Mouse (Mus musculus): ENCODE results near the gene Tax1bp3. TPM values are rescaled to one million over a fixed set of nuclear protein-coding genes. Genes with fewer than 3 reads are reported as not detected.

Tax1bp3 gene
- polyA plus RNA-seq, 1 experiment = not detected

DNA sequence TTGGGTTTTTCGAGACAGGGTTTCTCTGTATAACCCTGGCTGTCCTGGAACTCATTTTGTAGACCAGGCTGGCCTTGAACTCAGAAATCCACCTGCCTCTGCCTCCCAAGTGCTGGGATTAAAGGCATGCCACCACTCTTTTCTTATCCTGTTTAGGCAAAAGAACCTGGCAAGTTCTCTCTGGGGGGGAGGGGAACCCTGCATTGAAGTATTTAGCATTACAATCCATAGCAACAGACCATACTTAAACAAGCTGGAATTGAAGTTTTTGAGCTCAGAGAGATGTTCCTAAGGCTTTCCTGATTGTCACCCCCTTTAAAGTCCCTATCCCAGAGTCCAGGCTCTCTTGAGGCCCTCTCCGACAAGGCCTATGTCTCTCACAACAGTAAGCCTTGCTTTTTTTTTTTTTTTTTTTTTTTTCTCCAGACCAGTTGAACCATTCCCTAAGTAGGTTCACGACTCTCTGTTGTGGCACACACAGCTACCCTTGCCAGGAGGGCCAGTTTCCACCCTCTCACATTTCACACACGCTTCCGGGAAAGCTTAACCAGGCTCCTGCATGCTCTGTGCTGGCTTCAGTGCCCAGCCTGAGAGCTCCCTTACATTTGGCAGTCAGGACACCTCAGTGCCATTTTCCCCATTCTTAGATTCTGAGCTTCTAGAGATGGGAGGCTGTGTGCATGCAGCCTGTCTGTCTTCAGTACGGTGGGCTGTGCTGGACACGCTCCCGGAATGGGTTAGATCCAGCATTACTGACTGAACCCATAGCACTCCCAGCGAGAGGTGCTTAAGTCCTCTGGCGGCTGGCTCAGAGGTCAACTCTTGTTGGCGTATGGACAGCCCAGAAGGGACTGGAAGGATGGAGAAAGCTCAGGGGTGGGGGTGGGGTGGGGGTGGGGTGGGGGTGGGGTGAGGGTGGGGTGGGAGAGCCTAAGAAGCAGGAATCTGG is 30.6 kb upstream of the Tax1bp3 start:
- Histone ChIP-seq H3K4me1 (ENCODE audit: control insufficient read depth, insufficient read depth, low read length) (no peaks in the 10 kb centered on the region), H3K4me3 (ENCODE audit: insufficient read depth, low read depth, low read length) (no peak overlapping the region), H3K27ac (ENCODE audit: insufficient read depth, low read depth, low read length) (no peak overlapping the region)
- WGBS = 50% methylated on average over 11 of the region's 11 CpGs
- no peak for TF ChIP-seq CTCF (IDR thresholded peaks at IDR 0.05; ENCODE audit: insufficient read depth, low read depth, low read length)
- TF ChIP-seq POLR2A (IDR thresholded peaks at IDR 0.05; ENCODE audit: insufficient read depth, low read depth, low read length) = no peak

DNA sequence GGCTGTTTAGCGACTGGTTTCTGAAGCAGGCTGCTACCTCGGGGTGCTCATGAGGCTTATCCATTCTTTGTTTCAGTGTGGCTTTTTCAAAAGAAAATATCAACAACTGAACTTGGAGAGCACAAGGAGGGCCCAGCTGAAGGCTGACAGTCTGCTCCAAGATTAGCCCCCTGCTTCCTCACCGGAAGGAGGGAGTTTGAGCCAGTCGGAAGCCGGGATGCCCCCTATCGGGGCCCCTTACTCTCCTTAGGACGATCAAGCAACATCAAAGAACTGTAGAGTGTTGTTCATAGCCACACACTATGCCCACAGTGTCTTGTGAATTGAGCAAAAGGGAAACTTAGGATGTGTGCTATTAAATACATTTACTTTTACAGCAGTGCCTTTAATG is 29.9 kb upstream of the Tax1bp3 start:
- WGBS = 58% methylated on average over 7 of the region's 7 CpGs
- no peak for TF ChIP-seq POLR2A (IDR thresholded peaks at IDR 0.05; ENCODE audit: insufficient read depth, low read depth, low read length)
- no peak for TF ChIP-seq CTCF (IDR thresholded peaks at IDR 0.05; ENCODE audit: insufficient read depth, low read depth, low read length)

DNA sequence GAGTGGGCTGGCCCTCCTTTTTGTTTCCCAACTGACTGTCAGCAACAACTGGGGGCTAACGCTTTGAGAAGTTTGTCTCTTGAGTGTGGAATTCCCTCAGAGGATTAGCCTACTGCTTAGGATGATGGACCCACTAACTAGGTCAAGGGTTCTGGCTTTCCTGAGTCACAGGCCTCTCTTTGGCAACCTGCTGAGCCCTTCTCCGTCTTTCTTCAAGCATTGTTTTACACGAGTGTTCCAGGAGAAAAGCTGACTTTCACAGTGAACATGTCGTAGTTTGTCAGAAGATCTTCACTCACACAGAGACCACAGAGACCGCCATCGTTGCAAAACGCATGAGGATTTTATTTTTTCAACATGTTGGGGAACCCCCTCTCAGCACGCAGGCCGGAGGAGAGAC is 28.7 kb upstream of the Tax1bp3 start:
- H3K4me1 ChIP-seq (ENCODE audit: control insufficient read depth, insufficient read depth, low read length) = no peaks in the 10 kb centered on the region
- H3K4me3 ChIP-seq (ENCODE audit: insufficient read depth, low read depth, low read length) = no peak overlapping the region
- no peak overlapping the region for H3K27ac ChIP-seq (ENCODE audit: insufficient read depth, low read depth, low read length)
- TF ChIP-seq CTCF (IDR thresholded peaks at IDR 0.05; ENCODE audit: insufficient read depth, low read depth, low read length) = no peak
- no peak for TF ChIP-seq POLR2A (IDR thresholded peaks at IDR 0.05; ENCODE audit: insufficient read depth, low read depth, low read length)
- 72% methylated on average over 9 of the region's 9 CpGs for WGBS

More for the DNA sequence above, 29.9 kb upstream of the Tax1bp3 start:
- H3K4me3 ChIP-seq (ENCODE audit: insufficient read depth, low read depth, low read length) = no peak overlapping the region
- H3K27ac ChIP-seq (ENCODE audit: insufficient read depth, low read depth, low read length) = no peak overlapping the region
- no peaks in the 10 kb centered on the region for H3K4me1 ChIP-seq (ENCODE audit: control insufficient read depth, insufficient read depth, low read length)

DNA sequence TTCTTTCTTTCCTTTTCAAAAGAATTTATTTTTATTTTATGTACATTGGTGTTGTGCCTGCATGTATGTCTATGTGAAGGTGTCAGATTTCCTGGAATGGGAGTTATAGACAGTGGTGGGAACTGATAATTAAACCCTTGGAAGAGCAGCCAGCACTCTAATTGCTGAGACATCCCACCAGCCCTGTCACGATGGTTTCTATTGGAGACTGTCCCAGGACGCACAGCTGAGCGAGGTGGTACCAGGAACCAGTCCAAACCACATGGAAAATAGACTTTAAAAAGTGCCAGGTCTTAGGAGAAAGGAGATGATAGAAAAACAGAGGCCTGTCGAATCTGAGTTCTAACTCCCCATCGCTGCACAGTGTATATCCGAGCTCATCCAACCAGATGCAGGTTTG is 21.8 kb upstream of the Tax1bp3 start:
- TF ChIP-seq POLR2A (IDR thresholded peaks at IDR 0.05; ENCODE audit: insufficient read depth, low read depth, low read length) (no peak), CTCF (IDR thresholded peaks at IDR 0.05; ENCODE audit: insufficient read depth, low read depth, low read length) (no peak)
- 33% methylated on average over 6 of the region's 6 CpGs for WGBS

DNA sequence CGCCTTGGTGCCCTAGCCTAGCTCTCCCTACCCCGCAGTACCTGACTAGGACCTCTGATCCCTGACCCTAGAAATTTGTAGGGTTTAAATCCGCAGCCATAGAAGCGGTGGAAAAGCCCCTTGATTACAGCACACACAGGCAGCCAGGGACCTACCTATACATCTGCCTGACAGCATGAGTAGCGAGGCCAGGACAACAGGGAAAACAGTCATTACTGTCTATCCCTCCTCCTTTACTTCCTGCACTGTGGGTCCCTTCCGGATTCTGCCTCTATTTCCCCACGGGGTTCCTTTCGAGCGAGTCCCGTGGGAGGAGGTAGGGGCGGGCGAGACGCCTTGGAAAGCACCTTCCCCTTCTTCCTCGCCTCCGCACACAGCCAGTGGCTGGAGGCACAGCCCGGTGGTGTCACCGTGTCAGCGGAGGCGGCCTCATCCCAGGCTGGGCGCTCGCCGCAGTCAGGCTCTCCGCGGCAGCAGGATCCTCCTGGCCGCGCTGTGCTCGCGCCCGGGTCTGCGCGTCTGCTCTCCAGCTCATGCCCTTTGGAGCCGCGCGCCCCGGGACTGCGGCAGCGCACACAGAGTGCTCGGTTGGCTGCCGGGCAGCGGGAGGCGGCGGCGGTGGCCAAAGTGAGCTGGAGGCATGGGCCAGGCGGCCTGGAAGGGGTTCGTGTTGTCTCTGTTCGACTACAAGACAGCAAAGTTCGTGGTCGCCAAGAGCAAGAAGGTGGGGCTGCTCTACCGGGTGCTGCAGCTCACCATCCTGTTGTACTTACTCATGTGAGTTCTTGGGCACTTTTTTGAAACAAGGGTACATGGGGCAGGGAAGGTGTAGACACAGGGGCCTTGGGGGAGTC is 16.7 kb upstream of the Tax1bp3 start, which contains the start of gene P2rx5:
Gene P2rx5, plus strand, starts transcription at position 465 of the 854 bp plus-strand sequence.
- peaks cover 12% of the 10 kb centered on the region for H3K4me1 ChIP-seq (ENCODE audit: control insufficient read depth, insufficient read depth, low read length)
- peak within 1 kb of the TSS; percentile 38 for H3K4me3 ChIP-seq (ENCODE audit: insufficient read depth, low read depth, low read length)
- TF ChIP-seq POLR2A (IDR thresholded peaks at IDR 0.05; ENCODE audit: insufficient read depth, low read depth, low read length) = no peak
- TF ChIP-seq CTCF (IDR thresholded peaks at IDR 0.05; ENCODE audit: insufficient read depth, low read depth, low read length) = no peak
- H3K27ac ChIP-seq (ENCODE audit: insufficient read depth, low read depth, low read length) = no peak within 1 kb of the TSS
- 3% methylated on average over 49 of the region's 49 CpGs for WGBS

More for the DNA sequence above, 21.8 kb upstream of the Tax1bp3 start:
- no peak overlapping the region for H3K27ac ChIP-seq (ENCODE audit: insufficient read depth, low read depth, low read length)
- no peak overlapping the region for H3K4me3 ChIP-seq (ENCODE audit: insufficient read depth, low read depth, low read length)
- peaks cover 1% of the 10 kb centered on the region; the same call in 1 of the 2 replicates for H3K4me1 ChIP-seq (ENCODE audit: control insufficient read depth, insufficient read depth, low read length)

DNA sequence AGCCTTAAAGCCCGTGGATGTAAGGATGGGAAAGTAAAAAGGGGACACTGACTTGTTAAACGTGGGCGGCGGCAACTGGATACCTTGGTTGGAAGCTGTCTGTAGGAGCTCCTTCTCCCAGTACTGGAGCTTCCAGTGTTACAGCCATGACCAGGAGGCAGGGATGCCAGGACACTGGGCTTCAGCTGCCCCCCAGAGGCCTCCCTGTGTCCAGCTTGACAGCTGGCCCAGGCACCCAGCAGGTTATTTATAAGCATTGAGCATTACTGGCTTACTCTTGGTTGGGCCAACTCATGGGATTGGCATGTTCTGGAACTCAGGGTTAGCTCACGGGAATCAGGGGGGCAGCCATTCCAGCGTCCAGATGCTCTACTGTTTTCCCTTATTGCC is 16.1 kb upstream of the Tax1bp3 start:
- 34% methylated on average over 6 of the region's 6 CpGs for WGBS
- Histone ChIP-seq H3K4me3 (ENCODE audit: insufficient read depth, low read depth, low read length) (peak overlapping the region; percentile 38; the same call in 1 of the 2 replicates), H3K27ac (ENCODE audit: insufficient read depth, low read depth, low read length) (no peak overlapping the region), H3K4me1 (ENCODE audit: control insufficient read depth, insufficient read depth, low read length) (peaks cover 12% of the 10 kb centered on the region)
- TF ChIP-seq CTCF (IDR thresholded peaks at IDR 0.05; ENCODE audit: insufficient read depth, low read depth, low read length) (no peak), POLR2A (IDR thresholded peaks at IDR 0.05; ENCODE audit: insufficient read depth, low read depth, low read length) (no peak)

DNA sequence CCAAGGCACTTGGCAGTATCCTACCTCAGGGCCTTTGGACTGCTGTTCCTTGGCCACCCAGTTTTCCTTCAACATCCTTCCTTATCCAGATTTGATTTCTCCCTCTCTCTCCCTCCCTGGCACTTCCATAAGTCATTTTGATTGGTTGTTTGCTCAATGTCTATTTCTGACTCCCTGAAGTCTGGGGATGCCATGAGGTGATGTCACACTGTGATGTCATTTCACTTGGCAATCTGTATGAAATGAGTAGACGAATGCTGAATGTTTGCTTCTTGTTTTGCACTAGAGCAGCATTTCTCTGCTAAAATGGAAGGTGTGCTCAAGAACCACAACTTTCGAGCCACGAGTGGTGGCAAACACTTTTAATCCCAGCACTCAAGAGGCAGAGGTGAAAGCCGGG is 15.3 kb upstream of the Tax1bp3 start:
- TF ChIP-seq CTCF (IDR thresholded peaks at IDR 0.05; ENCODE audit: insufficient read depth, low read depth, low read length) (no peak), POLR2A (IDR thresholded peaks at IDR 0.05; ENCODE audit: insufficient read depth, low read depth, low read length) (no peak)
- 90% methylated on average over 4 of the region's 4 CpGs for WGBS
- H3K4me1 ChIP-seq (ENCODE audit: control insufficient read depth, insufficient read depth, low read length) = peaks cover 12% of the 10 kb centered on the region

DNA sequence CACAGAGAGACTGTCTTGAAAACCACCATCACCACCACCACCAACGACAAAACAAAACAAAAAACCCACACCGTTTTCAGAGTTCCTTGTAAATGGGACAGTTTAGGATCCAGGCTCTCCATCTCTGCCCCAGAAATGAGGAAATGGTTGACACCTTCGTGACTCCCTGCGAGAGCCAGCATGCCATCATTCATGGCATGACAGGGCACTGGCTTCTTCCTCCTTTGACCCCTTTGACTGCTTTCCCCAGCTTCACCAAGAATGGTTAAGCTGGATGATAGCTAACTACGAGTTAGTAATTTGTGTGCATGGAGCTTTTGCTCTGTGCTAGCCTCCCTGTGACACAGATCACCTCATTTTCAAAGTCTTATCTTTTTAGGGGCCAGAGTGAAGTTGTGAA is 14.6 kb upstream of the Tax1bp3 start:
- H3K27ac ChIP-seq (ENCODE audit: insufficient read depth, low read depth, low read length) = no peak overlapping the region
- WGBS = 80% methylated on average over 5 of the region's 5 CpGs

More for the DNA sequence above, 15.3 kb upstream of the Tax1bp3 start:
- Histone ChIP-seq H3K4me3 (ENCODE audit: insufficient read depth, low read depth, low read length) (no peak overlapping the region), H3K27ac (ENCODE audit: insufficient read depth, low read depth, low read length) (no peak overlapping the region)

More for the DNA sequence above, 14.6 kb upstream of the Tax1bp3 start:
- Histone ChIP-seq H3K4me3 (ENCODE audit: insufficient read depth, low read depth, low read length) (no peak overlapping the region), H3K4me1 (ENCODE audit: control insufficient read depth, insufficient read depth, low read length) (peaks cover 16% of the 10 kb centered on the region)
- no peak for TF ChIP-seq POLR2A (IDR thresholded peaks at IDR 0.05; ENCODE audit: insufficient read depth, low read depth, low read length)
- no peak for TF ChIP-seq CTCF (IDR thresholded peaks at IDR 0.05; ENCODE audit: insufficient read depth, low read depth, low read length)
